Mouse (Mus musculus) G1E (cell line): ENCODE data around the gene Psmg3.

Source experiments
- CTCF ChIP-seq: IDR thresholded peaks from 2 replicates; pipeline ENCODE4 v1.5.1; 2012; ENCODE audit warnings: low read depth, low read length, inconsistent platforms, mixed read lengths
- GATA1 ChIP-seq: IDR thresholded peaks from 2 replicates; pipeline ENCODE4 v1.6.1; 2012; ENCODE audit warnings: borderline replicate concordance, low read length, inconsistent platforms, mixed read lengths
- GATA2 ChIP-seq: IDR thresholded peaks from 2 replicates; pipeline ENCODE4 v1.6.1; 2012; ENCODE audit warnings: low read depth, low read length, inconsistent platforms, borderline replicate concordance
- POLR2AphosphoS5 ChIP-seq: IDR thresholded peaks from 2 replicates; pipeline ENCODE4 v1.6.1; 2012; ENCODE audit warnings: low read depth, low read length, inconsistent platforms; ENCODE audit not compliant: insufficient replicate concordance

GRCm38 (mm10) chr5:139781406-139781805, 45.3 kb downstream of the Psmg3 start:
- no peak for TF ChIP-seq POLR2AphosphoS5
- no peak for TF ChIP-seq CTCF
- TF ChIP-seq GATA1: no peak
- TF ChIP-seq GATA2: no peak
